Mouse (Mus musculus) lung, postnatal 0 days (tissue): ENCODE measurements around the gene Abhd18. TPM values are rescaled to one million over a fixed set of nuclear protein-coding genes. Genes with fewer than 3 reads are reported as not detected.

Source experiments
- ATAC-seq: fragments of 200-750 bp; cut with Nextera tagmentation; 2 replicates; pipeline ENCODE4 v1.8.0; 2017; ENCODE audit warnings: moderate library complexity
- DNase-seq: peaks from one replicate; pipeline ENCODE4 v3.0.0-alpha.2; 2016; ENCODE audit warnings: low spot score
- H3K27ac ChIP-seq: fragments of 300-500 bp; sonication (generic); 2 replicates; pipeline ENCODE4 v1.5.1; 2014; ENCODE audit warnings: antibody characterized with exemption, mild to moderate bottlenecking, low read length, mixed read lengths
- H3K27me3 ChIP-seq: fragments of 300-500 bp; sonication (generic); replicated peaks from 2 replicates; pipeline ENCODE4 v1.6.1; 2014; ENCODE audit warnings: low read length, mixed read lengths; ENCODE audit not compliant: insufficient read depth
- H3K36me3 ChIP-seq: fragments of 300-500 bp; sonication (generic); 2 replicates; pipeline ENCODE4 v1.6.1; 2014; ENCODE audit warnings: low read length, mixed read lengths; ENCODE audit not compliant: insufficient read depth
- H3K4me1 ChIP-seq: fragments of 300-500 bp; sonication (generic); 2 replicates; pipeline ENCODE4 v1.6.1; 2014; ENCODE audit warnings: antibody characterized with exemption, low read depth, low read length, mixed read lengths; ENCODE audit not compliant: insufficient read depth
- H3K4me2 ChIP-seq: fragments of 300-500 bp; sonication (generic); replicated peaks from 2 replicates; pipeline ENCODE4 v1.6.1; 2014; ENCODE audit warnings: low read depth, mild to moderate bottlenecking, low read length, moderate library complexity, mixed read lengths
- H3K4me3 ChIP-seq: fragments of 300-500 bp; sonication (generic); 2 replicates; pipeline ENCODE4 v1.5.1; 2014; ENCODE audit warnings: low read depth, low read length
- H3K9ac ChIP-seq: fragments of 300-500 bp; sonication (generic); replicated peaks from 2 replicates; pipeline ENCODE4 v1.6.1; 2014; ENCODE audit warnings: low read depth, mild to moderate bottlenecking
- H3K9me3 ChIP-seq: fragments of 300-500 bp; sonication (generic); 2 replicates; pipeline ENCODE4 v1.6.1; 2016; ENCODE audit warnings: low read length, mixed read lengths
- CTCF ChIP-seq: IDR thresholded peaks from 2 replicates; pipeline ENCODE4 v1.5.1; 2016; ENCODE audit warnings: antibody characterized with exemption, mild to moderate bottlenecking
- EP300 ChIP-seq: IDR thresholded peaks from 2 replicates; pipeline ENCODE4 v1.6.1; 2016; ENCODE audit warnings: antibody characterized with exemption, mild to moderate bottlenecking, control low read depth
- WGBS: fragments of 180-500 bp; shearing (Covaris S2); extraction: QIAGEN DNeasy Blood & Tissue Kit; methylation state at CpG from one replicate; pipeline ENCODE4 v1.1.7; 2014; 5-methylcytosine and 5-hydroxymethylcytosine counted together
- polyA plus RNA-seq: library from polyadenylated mRNA; unstranded; fragments of >200 nt; fragmentation: Nextera tagmentation; extraction: Ambion mirVana; gene quantifications from 2 replicates; pipeline ENCODE4 v1.2.1, GENCODE M21; 2015

The Abhd18 gene
- polyA plus RNA-seq, 1 experiment from 2014 or later: 4.7 TPM

- Histone ChIP-seq H3K9me3 (no peaks in the 10 kb centered on the region), H3K4me1 (no peaks in the 10 kb centered on the region), H3K9ac (no peak overlapping the region), H3K4me3 (no peak overlapping the region), H3K27ac (no peak overlapping the region), H3K36me3 (no peaks in the 10 kb centered on the region), H3K4me2 (no peak overlapping the region), H3K27me3 (no peaks in the 10 kb centered on the region)
- DNase-seq (no peak), ATAC-seq (no peak)
- TF ChIP-seq EP300: no peak
- no peak for TF ChIP-seq CTCF
Observed at GRCm38 (mm10) chr3:40958831-40959230, 112.1 kb downstream of the Abhd18 start.

GRCm38 (mm10) chr3:40980758-40981157, 134.0 kb downstream of the Abhd18 start:
- no peak for ATAC-seq

GRCm38 (mm10) chr3:40987539-40987938, 140.8 kb downstream of the Abhd18 start:
- Histone ChIP-seq H3K4me1 (no peaks in the 10 kb centered on the region), H3K36me3 (no peaks in the 10 kb centered on the region), H3K27me3 (no peaks in the 10 kb centered on the region), H3K4me2 (no peak overlapping the region), H3K9ac (no peak overlapping the region), H3K27ac (no peak overlapping the region), H3K4me3 (no peak overlapping the region), H3K9me3 (no peaks in the 10 kb centered on the region)
- ATAC-seq (no peak), DNase-seq (no peak)
- TF ChIP-seq CTCF (no peak), EP300 (no peak)
- 78% methylated on average over 5 of the region's 5 CpGs for whole genome bisulfite sequencing

More at GRCm38 (mm10) chr3:40980758-40981157, 134.0 kb downstream of the Abhd18 start:
- DNase-seq: no peak
- no peak overlapping the region for H3K4me2 ChIP-seq
- H3K27ac ChIP-seq: no peak overlapping the region
- no peaks in the 10 kb centered on the region for H3K27me3 ChIP-seq
- no peak overlapping the region for H3K4me3 ChIP-seq
- H3K9ac ChIP-seq: no peak overlapping the region
- TF ChIP-seq EP300: no peak
- TF ChIP-seq CTCF: no peak
- no peaks in the 10 kb centered on the region for H3K4me1 ChIP-seq
- H3K36me3 ChIP-seq: no peaks in the 10 kb centered on the region
- H3K9me3 ChIP-seq: no peaks in the 10 kb centered on the region

Other genes starting within 250 kb of the Abhd18 start
- gene Slc25a31, start 138.1 kb upstream of the Abhd18 start, polyA plus RNA-seq: 0.08 and 0.12 TPM in 2 replicates
- 22.5 and 26.6 TPM in 2 replicates for gene Hspa4l, start 102.5 kb upstream of the Abhd18 start, polyA plus RNA-seq
- 8.9 and 9.2 TPM in 2 replicates for gene Plk4, start 47.0 kb upstream of the Abhd18 start, polyA plus RNA-seq
- gene Mfsd8, start 84 bp upstream of the Abhd18 start, polyA plus RNA-seq: 7.1 and 8.9 TPM in 2 replicates
- gene 1700034I23Rik, start 55.6 kb downstream of the Abhd18 start, polyA plus RNA-seq: 0.08 TPM in 1 of 2 replicates, not detected in the other
- gene Larp1b, start 102.9 kb downstream of the Abhd18 start, polyA plus RNA-seq: 6.6 and 7.2 TPM in 2 replicates
- 22.1 and 24.4 TPM in 2 replicates for gene Pgrmc2, start 236.1 kb downstream of the Abhd18 start, polyA plus RNA-seq